Mouse (Mus musculus): ENCODE measurements around the gene Zfp593.

The Zfp593 gene

GRCm38 (mm10) chr4:134234876-134235275, 10.5 kb downstream of the Zfp593 start:
- no peak for DNase-seq (ENCODE audit: low spot score in 2 of 2)

- DNase-seq (ENCODE audit: low spot score in 2 of 2): no peak
Measured at GRCm38 (mm10) chr4:134230431-134230830, 15.0 kb downstream of the Zfp593 start.

GRCm38 (mm10) chr4:134227194-134227593, 18.2 kb downstream of the Zfp593 start, which contains the start of gene Catsper4:
Catsper4 (minus strand) TSS chr4:134227383.
- DNase-seq (ENCODE audit: low spot score in 2 of 2): no peak

GRCm38 (mm10) chr4:134222793-134223600, 22.4 kb downstream of the Zfp593 start:
- no peak for DNase-seq (ENCODE audit: low spot score in 2 of 2)

GRCm38 (mm10) chr4:134206488-134207053, 38.8 kb downstream of the Zfp593 start:
- no peak for DNase-seq (ENCODE audit: low spot score in 2 of 2)

- no peak for DNase-seq (ENCODE audit: low spot score in 2 of 2)
Measured at GRCm38 (mm10) chr4:134203340-134203896, 42.0 kb downstream of the Zfp593 start.

GRCm38 (mm10) chr4:134202904-134203303, 42.5 kb downstream of the Zfp593 start, which contains the start of gene Gm7534:
Gm7534 (minus strand) TSS chr4:134203004.
- DNase-seq (ENCODE audit: low spot score in 2 of 2): no peak

- DNase-seq (ENCODE audit: low spot score in 2 of 2): no peak
Measured at GRCm38 (mm10) chr4:134199371-134199770, 46.0 kb downstream of the Zfp593 start.
